Mouse (Mus musculus) heart, postnatal 10 days (tissue): Measurements from ENCODE around the gene Mst1. TPM values are rescaled to one million over a fixed set of nuclear protein-coding genes. Genes with fewer than 3 reads are reported as not detected.

ENCODE experiments used
- DNase-seq, 2 experiments: peaks; one replicate each; pipeline ENCODE4 v3.0.0; 2021
- intact Hi-C: fragments of 180-260 bp; cut with DNase I; formaldehyde crosslinking; loops from one replicate; pipeline ENCODE4 v1.15.1; 2025
- total RNA-seq, 2 experiments: library from RNA; stranded (reverse); gene quantifications; 2 replicates each; pipeline ENCODE4 v1.2.3; 2021

The Mst1 gene
- total RNA-seq, 2 experiments from 2014 or later = not detected

GRCm38 (mm10) chr9:108094998-108095411 lies 14.8 kb downstream of the Mst1 start:
- peak; percentile 43 to 54 for DNase-seq
- intact Hi-C loops = loop anchor here (1.0 to 5.0 kb wide), 3 partner anchors 42 to 189 kb away; no protein-coding TSS in a partner anchor

GRCm38 (mm10) chr9:108095518-108095917 lies 15.3 kb downstream of the Mst1 start:
- intact Hi-C loops = loop anchor here (1.0 to 5.0 kb wide), 3 partner anchors 42 to 189 kb away; no protein-coding TSS in a partner anchor
- DNase-seq = peak; percentile 74 to 83

DNA sequence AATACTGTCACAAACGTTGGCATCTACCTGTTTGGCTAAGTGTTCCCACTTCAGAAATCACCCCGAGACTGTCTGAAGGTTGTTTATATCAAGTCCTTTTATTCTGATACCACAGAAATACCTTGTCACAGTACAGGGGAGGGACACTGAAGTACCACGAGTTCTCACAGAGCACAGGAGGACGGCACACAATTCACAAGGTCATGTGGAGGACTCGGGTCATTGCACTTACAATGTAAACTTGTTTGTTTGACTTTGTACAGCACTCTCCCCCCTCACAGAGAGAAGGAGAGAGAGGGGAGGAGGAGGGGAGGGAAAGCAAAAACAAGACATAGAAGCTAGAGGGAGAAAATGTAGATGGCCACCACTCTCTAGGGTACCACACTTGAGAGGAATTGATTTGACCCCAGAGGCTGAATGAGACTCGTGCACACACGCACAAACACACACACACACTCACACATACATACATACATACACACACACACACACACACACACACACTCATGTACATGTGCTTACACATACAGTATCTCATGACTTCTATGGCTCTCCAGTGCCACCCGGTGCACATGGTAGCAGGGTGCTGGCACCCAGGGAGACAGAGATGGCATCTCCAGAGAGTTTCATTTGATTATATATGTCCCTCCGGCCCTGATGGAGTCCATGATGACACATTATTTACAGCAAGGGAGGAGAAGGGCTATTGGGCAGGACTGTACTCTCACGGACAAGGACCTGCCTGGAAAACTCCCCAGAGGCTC lies 15.9 kb downstream of the Mst1 start:
- no peak for DNase-seq
- intact Hi-C loops = loop anchor here (1.0 to 5.0 kb wide), 3 partner anchors 41 to 188 kb away; no protein-coding TSS in a partner anchor

GRCm38 (mm10) chr9:108099619-108100018 lies 19.4 kb downstream of the Mst1 start:
- no peak for DNase-seq
- intact Hi-C loops = loop anchor here (5.0 kb wide), 1 partner anchor 38 kb away; no protein-coding TSS in a partner anchor

- intact Hi-C loops = no loop called here
- no peak for DNase-seq
Measured at GRCm38 (mm10) chr9:108104766-108105548, 24.7 kb downstream of the Mst1 start.

DNA sequence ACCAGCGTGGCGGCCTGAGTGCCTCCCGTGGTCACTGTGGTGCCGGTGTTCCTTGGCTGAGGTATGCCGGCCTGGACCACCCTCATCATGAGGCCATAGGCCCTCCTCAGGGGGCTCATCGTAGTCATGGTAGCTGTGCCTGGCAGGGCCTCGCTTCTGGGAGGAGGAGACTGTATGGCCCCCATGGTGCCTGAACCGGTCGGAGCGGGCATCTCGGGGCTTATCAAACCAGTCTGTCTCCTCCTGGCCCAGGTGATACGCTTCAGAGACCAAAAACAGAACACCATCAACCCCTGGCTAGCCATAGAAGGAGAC lies 25.3 kb downstream of the Mst1 start:
- no peak for DNase-seq
- intact Hi-C loops = no loop called here

- intact Hi-C loops = no loop called here
- no peak for DNase-seq
Measured at GRCm38 (mm10) chr9:108106090-108106489, 25.9 kb downstream of the Mst1 start.

- intact Hi-C loops = no loop called here
- no peak for DNase-seq
Measured at GRCm38 (mm10) chr9:108107867-108108266, 27.6 kb downstream of the Mst1 start.

GRCm38 (mm10) chr9:108110160-108110559 lies 29.9 kb downstream of the Mst1 start:
- intact Hi-C loops = no loop called here
- DNase-seq = no peak

DNA sequence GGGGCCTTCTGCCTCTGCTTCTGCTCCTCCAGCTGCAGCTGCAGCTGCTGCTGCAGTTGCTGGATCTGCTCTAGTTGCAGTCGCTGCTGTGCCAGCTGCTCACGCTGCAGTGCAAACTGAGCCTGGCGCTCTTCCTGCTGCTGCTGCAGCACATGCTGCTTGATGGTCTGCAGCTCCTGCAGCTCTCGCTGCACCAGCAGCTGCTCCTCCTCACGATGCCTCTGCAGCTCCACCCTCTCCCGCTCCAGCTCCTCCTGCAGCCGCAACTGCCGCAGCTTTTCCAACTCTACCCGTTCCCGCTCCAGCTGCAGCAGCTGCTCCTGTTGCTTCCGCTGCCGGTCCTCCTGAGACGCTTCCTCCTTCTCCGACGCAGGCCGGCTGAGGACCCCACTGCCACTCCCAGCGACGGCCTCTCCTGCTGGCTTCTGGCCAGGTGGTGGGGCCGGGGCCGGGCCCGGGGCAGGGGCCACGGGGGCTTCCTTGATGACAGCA lies 30.9 kb downstream of the Mst1 start:
- peak in 1 of 2 experiments; percentile 33 for DNase-seq
- intact Hi-C loops = no loop called here

- intact Hi-C loops = no loop called here
- no peak for DNase-seq
Measured at GRCm38 (mm10) chr9:108111593-108112121, 31.4 kb downstream of the Mst1 start.

- intact Hi-C loops = no loop called here
- DNase-seq = peak; percentile 62 to 63
Measured at GRCm38 (mm10) chr9:108112719-108113340, 32.6 kb downstream of the Mst1 start.

DNA sequence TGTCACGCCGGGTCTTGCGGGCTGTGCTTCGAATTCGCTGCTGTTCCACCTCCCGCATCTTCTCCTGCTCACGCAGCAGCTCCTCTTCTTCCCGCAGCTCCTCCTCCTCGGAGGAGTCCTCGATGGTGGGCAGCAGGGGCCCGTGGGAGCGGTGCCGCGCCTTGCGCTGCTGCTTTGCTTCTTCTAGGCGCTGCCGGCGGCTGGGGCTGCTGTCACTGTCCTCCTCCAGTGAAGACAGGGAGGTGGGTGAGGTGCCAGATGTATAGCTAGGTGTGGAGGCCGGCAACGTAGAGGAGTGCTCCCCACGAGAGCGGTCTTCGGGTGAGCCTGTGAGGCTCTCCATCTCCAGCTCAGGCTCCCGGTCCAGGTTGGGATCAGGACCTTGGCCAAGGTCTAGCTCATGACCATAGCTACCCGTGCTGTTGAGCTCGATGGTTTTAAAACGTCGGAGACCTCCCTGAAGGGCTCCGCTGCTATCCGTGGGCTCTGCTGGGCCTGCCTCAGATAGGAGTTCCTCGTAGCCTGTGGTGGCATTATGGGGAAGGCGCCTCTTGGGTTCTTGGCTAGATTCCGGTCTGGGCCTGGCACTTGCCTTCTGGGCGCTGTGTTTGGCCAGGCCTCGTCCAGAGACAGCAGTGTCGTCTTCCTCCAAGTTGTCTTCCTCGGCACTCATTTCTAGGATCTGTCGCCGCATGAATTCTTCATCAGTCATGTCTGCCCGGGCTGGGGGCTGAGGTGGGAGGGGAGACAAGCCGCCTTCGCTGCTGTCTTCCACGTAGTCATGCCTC lies 35.2 kb downstream of the Mst1 start:
- DNase-seq = no peak
- intact Hi-C loops = no loop called here

DNA sequence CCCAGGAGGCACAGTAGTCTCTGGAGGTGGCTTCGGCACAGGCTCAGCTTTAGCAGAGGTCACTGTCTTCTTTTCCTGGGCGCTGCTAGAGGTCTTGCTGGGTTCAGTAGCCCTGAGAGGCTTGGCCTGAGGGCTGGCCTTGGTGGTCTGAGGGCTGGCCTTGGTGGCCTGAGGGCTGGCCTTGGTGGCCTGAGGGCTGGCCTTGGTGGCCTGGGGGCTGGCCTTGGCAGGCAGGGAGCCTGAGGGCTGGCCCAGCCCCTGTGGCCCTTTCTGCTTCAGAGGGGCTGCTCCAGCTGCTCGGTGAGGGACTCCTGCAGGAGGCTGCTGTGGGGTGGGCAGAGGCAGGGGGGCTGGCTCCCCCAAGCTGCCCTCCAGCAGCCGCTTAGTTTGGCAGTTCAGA lies 36.9 kb downstream of the Mst1 start:
- intact Hi-C loops = no loop called here
- DNase-seq = no peak

DNA sequence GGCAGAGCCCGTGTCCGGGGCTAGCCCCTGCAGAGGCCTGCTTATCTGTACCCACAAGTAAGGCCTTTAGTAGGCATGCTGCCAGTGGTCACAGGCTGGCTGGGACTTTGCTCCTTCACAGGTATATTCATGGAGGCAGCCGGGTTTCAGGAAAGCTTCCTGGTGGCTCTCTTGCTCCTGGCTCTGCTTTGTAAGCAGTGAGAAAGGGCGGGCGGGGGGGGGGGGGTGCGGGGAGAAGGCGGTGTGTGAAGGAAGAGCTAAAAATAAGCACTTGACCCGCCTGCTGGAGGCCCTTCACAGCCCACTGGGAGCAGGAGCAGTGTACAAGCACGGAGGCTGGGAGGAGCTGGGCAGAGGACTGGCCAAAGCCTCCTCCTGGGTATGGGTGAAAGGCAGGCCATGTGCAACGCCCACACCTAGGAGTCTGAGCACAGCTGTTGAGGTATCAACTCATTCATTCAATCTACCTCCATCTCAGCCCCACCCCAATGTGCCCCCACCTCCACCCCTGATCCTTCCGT lies 39.7 kb downstream of the Mst1 start:
- intact Hi-C loops = no loop called here
- DNase-seq = peak; percentile 49 to 63

- DNase-seq = no peak
Measured at GRCm38 (mm10) chr9:108120671-108121070, 40.4 kb downstream of the Mst1 start.

GRCm38 (mm10) chr9:108121170-108121969 lies 41.1 kb downstream of the Mst1 start:
- intact Hi-C loops = no loop called here
- no peak for DNase-seq

More at GRCm38 (mm10) chr9:108120671-108121070, 40.4 kb downstream of the Mst1 start:
- intact Hi-C loops = no loop called here

GRCm38 (mm10) chr9:108123916-108124315 lies 43.7 kb downstream of the Mst1 start:
- DNase-seq = no peak
- intact Hi-C loops = no loop called here

GRCm38 (mm10) chr9:108125731-108126130 lies 45.5 kb downstream of the Mst1 start:
- intact Hi-C loops = no loop called here
- no peak for DNase-seq
